Mouse (Mus musculus) cerebellum, adult (tissue): ENCODE data around the gene Lxn.
A peak's percentile ranks its signal among the peaks of the same experiment; 100 is the strongest.

Experiments used
- ATAC-seq: cut with Nextera tagmentation; 2 replicates; pipeline ENCODE4 v1.9.2; 2017; ENCODE audit warnings: mild to moderate bottlenecking, moderate library complexity, mixed read lengths; ENCODE audit not compliant: insufficient number of reproducible peaks, low FRiP score, low TSS enrichment

Gene Lxn

GRCm38 (mm10) chr3:67462578-67462977 lies 1.1 kb downstream of the Lxn start:
- no peak for ATAC-seq

GRCm38 (mm10) chr3:67462015-67462414 lies 1.7 kb downstream of the Lxn start:
- ATAC-seq, result no peak

GRCm38 (mm10) chr3:67459881-67460280 lies 3.8 kb downstream of the Lxn start:
- ATAC-seq, result no peak

DNA sequence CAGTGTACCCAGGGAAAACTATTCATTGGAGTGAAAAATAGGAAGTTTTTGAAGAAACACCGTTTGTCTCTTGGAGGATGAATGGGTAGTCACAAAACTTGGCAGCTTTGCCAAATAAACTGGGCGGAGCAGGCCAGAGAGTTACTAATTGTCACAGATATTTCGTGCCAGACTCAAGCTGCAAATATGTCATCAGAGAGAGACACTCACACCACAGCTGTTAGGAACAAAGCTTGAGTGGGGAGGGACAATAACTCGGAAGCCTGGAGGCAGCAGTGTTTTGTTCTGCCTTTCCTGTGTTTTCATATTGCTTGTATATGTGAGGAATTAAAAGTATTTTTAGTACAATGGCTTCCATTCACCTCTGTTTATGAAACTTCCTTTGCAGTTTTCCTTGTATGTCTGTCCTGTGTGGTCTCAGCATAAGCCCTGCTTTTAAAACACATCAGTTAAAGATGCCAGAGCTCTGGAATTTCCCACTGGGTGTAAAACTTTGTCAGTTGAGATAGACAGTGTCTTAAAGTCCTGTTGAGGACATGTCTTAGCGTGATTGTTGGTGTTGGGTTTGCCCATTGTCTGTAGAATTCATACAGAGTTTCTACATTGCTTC lies 13.0 kb downstream of the Lxn start:
- no peak for ATAC-seq

DNA sequence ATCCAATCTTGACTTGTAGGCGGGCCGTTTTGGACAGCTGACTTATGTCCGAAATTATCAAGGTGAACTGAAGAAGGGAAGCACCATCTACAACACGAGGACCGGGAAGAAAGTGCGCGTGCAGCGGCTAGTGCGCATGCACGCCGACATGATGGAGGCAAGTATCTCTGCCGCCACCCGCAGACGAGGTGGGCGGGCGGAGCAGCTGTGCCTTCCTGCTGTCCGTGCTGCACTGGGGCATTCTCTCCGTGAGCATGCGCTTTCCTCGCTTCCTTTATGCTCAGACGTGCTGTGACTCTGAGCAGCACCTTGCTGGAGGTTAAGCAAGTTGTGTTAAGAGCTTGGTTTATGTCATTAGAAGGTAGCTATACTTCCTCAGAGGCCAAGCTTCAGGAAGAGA lies 14.1 kb downstream of the Lxn start:
- ATAC-seq, result no peak

GRCm38 (mm10) chr3:67447143-67447542 lies 16.6 kb downstream of the Lxn start:
- no peak for ATAC-seq

GRCm38 (mm10) chr3:67434011-67434410 lies 29.7 kb downstream of the Lxn start:
- ATAC-seq, result no peak

DNA sequence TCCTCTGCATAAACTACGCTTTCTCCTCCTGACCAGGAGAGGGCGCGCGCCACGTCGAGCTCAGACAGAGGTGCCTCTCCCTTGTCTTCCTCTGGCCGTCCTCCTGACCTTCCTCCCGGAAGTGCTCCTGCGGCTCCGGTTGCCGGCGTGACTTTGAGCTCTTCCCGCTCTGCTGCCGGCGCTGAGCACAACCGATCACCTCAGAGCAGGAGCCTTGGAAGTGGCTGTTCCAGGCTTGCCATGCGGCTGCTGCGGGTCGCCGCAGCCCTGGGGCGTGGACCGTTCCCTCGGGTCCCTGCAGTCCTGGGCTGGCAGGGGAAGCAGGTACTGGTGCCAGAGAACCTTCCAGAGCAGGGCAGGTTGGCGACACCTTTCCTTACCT lies 33.7 kb downstream of the Lxn start, which contains the start of gene Gfm1:
Gfm1 (plus strand) TSS at position 98 of the 382 bp plus-strand sequence.
- ATAC-seq, result peak; percentile 93

GRCm38 (mm10) chr3:67429338-67429998 lies 34.3 kb downstream of the Lxn start:
- ATAC-seq, result no peak; the same call in 1 of the 2 replicates
